Mouse (Mus musculus): Measurements from ENCODE around the gene Spint2. TPM values are rescaled to one million over a fixed set of nuclear protein-coding genes. Genes with fewer than 3 reads are reported as not detected.

Spint2 gene
- total and polyA plus RNA-seq, 2 experiments from 2014 or later: 46.6 to 153 TPM

DNA sequence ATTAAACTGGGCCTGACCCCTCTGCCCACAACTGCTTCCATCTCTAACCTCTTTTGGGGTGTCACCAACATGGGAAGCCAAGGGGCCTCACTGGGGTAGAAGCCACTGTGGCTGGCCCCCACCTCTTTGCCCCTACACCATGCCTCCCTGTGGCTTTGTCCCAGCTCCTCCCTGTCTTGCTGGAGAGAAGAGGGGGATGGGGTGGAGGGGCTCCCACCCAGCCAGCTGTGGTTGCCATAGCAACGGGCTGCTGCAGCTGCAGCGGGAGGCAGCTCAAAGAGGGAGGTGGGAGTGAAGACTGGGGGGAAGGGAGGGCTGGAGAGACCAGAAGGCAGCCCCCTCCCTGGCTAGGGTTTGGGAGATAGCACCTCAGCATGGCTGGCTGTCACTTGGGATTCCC, 35.8 kb upstream of the Spint2 start:
- H3K27ac ChIP-seq (ENCODE audit: low read depth, low read length): peak overlapping the region; percentile 96
- peaks cover 18% of the 10 kb centered on the region for H3K36me3 ChIP-seq (ENCODE audit: insufficient read depth, low read length)
- no peak overlapping the region for H3K4me3 ChIP-seq (ENCODE audit: low read depth, low read length)
- TF ChIP-seq CTCF (IDR thresholded peaks at IDR 0.05): no peak
- DNase-seq (ENCODE audit: low spot score): peak; percentile 92
- no peaks in the 10 kb centered on the region for H3K27me3 ChIP-seq (ENCODE audit: insufficient read depth, low read length)
- peak overlapping the region; percentile 34 for H3K9ac ChIP-seq (replicated peaks; ENCODE audit: low read length, poor library complexity, severe bottlenecking)
- H3K9me3 ChIP-seq (ENCODE audit: low read length): no peaks in the 10 kb centered on the region
- H3K4me2 ChIP-seq (ENCODE audit: low read depth, low read length, poor library complexity, severe bottlenecking): peak overlapping the region; percentile 28; the same call in 1 of the 2 replicates
- peak; percentile 53 for ATAC-seq (ENCODE audit: low FRiP score)
- H3K4me1 ChIP-seq (ENCODE audit: insufficient read depth, low read length): peaks cover 51% of the 10 kb centered on the region
- WGBS: 0% methylated on average over 2 of the region's 2 CpGs

DNA sequence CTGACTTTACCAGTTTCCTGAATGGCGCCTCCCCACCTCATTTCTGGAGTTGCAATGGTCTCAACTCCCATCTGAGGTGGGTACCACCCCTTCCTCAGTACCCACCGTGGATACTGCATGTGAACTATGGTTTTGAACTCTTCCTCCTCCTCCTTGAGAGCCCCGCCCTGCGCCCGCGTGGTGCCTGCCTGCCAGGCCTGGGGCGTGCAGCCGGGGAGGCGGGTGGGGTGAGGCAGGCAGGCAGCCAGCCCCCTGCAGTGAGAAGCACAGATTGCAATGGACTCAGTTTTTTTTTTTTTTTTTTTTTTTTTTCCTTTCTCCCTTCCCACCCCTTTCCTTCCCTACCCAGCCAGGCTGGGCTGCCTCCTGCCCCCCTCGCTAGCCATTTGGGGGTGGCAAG, 35.3 kb upstream of the Spint2 start:
- H3K4me2 ChIP-seq (ENCODE audit: low read depth, low read length, poor library complexity, severe bottlenecking): 0 out of 2 replicates have a peak overlapping the region, but pooled peaks have one; percentile 28
- H3K27ac ChIP-seq (ENCODE audit: low read depth, low read length): peak overlapping the region; percentile 96
- peaks cover 51% of the 10 kb centered on the region for H3K4me1 ChIP-seq (ENCODE audit: insufficient read depth, low read length)
- no peak overlapping the region for H3K4me3 ChIP-seq (ENCODE audit: low read depth, low read length)
- peak; percentile 45 for ATAC-seq (ENCODE audit: low FRiP score)
- WGBS: 3% methylated on average over 10 of the region's 10 CpGs
- peak overlapping the region; percentile 34 for H3K9ac ChIP-seq (replicated peaks; ENCODE audit: low read length, poor library complexity, severe bottlenecking)
- no peaks in the 10 kb centered on the region for H3K9me3 ChIP-seq (ENCODE audit: low read length)
- TF ChIP-seq CTCF (IDR thresholded peaks at IDR 0.05): peak; percentile 42
- peaks cover 17% of the 10 kb centered on the region for H3K36me3 ChIP-seq (ENCODE audit: insufficient read depth, low read length)
- peak; percentile 68 for DNase-seq (ENCODE audit: low spot score)
- no peaks in the 10 kb centered on the region for H3K27me3 ChIP-seq (ENCODE audit: insufficient read depth, low read length)

DNA sequence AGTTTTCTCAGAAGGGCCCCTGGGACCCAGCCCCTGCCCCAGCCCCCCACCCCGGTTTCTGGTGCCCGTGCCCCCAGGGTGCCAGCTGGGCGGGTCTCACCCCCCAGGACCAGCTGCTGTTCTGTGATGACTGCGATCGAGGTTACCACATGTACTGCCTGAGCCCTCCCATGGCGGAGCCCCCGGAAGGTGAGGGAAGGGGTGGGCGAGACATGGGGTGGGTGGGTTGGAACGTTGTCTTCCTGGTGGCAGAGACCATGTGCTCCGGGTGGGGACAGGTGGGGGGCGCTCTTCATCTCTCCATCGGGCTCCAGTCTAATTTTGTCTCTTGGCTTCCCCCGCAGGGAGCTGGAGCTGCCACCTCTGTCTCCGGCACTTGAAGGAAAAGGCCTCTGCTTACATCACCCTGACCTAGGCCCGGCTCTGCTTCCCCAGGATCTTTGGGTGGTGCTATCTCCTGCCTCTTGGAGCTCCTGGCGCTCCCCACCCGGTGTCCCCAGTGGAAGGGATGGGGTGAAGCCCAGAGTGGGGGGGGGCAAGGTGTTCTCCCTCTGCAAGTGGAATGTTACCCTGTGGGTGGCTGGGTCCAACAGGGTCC, 34.5 kb upstream of the Spint2 start:
- Histone ChIP-seq H3K36me3 (ENCODE audit: insufficient read depth, low read length) (peaks cover 13% of the 10 kb centered on the region; the same call in 1 of the 2 replicates), H3K9me3 (ENCODE audit: low read length) (no peaks in the 10 kb centered on the region), H3K4me3 (ENCODE audit: low read depth, low read length) (no peak overlapping the region), H3K27ac (ENCODE audit: low read depth, low read length) (peak overlapping the region; percentile 96), H3K9ac (replicated peaks; ENCODE audit: low read length, poor library complexity, severe bottlenecking) (peak overlapping the region; percentile 34), H3K4me1 (ENCODE audit: insufficient read depth, low read length) (peaks cover 51% of the 10 kb centered on the region), H3K27me3 (ENCODE audit: insufficient read depth, low read length) (no peaks in the 10 kb centered on the region), H3K4me2 (ENCODE audit: low read depth, low read length, poor library complexity, severe bottlenecking) (0 out of 2 replicates have a peak overlapping the region, but pooled peaks have one; percentile 9)
- no peak for ATAC-seq (ENCODE audit: low FRiP score)
- WGBS: 49% methylated on average over 17 of the region's 17 CpGs
- no peak for DNase-seq (ENCODE audit: low spot score)
- TF ChIP-seq CTCF (IDR thresholded peaks at IDR 0.05): no peak

DNA sequence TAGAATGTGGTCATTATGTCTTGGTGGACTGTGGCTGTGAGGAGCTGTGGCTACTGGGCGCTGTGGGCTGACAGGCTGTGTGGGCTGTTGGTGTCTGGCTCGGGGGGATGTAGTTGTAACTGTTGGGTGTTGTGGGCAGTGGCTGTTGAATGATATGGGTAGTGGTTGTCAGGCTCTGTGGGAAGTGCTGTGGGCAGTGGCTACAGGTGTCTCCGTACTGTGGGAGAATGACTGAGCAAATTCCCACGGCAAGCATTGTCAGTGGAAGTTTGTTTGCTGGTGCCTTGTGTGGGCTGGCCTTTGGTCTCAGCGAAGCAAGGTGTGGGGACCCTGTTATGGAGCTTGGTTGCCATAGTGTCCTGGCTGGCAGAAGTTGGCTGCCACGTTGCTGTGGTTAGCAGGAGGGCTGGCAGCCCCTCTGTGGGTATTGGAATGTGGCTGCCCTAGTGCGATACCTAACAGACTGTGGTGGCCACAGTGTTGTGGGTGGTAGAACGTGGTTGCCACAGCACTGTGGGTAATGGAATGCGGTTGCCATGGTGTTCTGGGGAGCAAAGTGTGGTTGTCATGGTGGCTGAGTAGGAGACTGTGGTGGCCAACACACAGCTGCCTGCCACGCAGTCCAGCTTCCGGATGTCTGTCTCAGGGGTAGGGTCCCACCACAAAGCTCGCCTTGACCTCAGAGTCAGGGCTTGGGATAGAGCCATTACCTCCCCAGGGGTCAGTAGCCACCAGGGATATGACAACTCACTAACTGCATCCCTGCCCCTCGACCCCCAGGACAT, 33.3 kb upstream of the Spint2 start:
- no peak for TF ChIP-seq CTCF (IDR thresholded peaks at IDR 0.05)
- H3K4me1 ChIP-seq (ENCODE audit: insufficient read depth, low read length): peaks cover 51% of the 10 kb centered on the region
- peaks cover 14% of the 10 kb centered on the region; the same call in 1 of the 2 replicates for H3K36me3 ChIP-seq (ENCODE audit: insufficient read depth, low read length)
- peak overlapping the region; percentile 96 for H3K27ac ChIP-seq (ENCODE audit: low read depth, low read length)
- 38% methylated on average over 13 of the region's 13 CpGs for WGBS
- H3K9me3 ChIP-seq (ENCODE audit: low read length): no peaks in the 10 kb centered on the region
- ATAC-seq (ENCODE audit: low FRiP score) (peak; percentile 5; the same call in 1 of the 2 replicates), DNase-seq (ENCODE audit: low spot score) (peak; percentile 75)
- no peaks in the 10 kb centered on the region for H3K27me3 ChIP-seq (ENCODE audit: insufficient read depth, low read length)
- H3K9ac ChIP-seq (replicated peaks; ENCODE audit: low read length, poor library complexity, severe bottlenecking): 0 out of 2 replicates have a peak overlapping the region, but pooled peaks have one; percentile 1
- H3K4me2 ChIP-seq (ENCODE audit: low read depth, low read length, poor library complexity, severe bottlenecking): peak overlapping the region; percentile 31
- no peak overlapping the region for H3K4me3 ChIP-seq (ENCODE audit: low read depth, low read length)

DNA sequence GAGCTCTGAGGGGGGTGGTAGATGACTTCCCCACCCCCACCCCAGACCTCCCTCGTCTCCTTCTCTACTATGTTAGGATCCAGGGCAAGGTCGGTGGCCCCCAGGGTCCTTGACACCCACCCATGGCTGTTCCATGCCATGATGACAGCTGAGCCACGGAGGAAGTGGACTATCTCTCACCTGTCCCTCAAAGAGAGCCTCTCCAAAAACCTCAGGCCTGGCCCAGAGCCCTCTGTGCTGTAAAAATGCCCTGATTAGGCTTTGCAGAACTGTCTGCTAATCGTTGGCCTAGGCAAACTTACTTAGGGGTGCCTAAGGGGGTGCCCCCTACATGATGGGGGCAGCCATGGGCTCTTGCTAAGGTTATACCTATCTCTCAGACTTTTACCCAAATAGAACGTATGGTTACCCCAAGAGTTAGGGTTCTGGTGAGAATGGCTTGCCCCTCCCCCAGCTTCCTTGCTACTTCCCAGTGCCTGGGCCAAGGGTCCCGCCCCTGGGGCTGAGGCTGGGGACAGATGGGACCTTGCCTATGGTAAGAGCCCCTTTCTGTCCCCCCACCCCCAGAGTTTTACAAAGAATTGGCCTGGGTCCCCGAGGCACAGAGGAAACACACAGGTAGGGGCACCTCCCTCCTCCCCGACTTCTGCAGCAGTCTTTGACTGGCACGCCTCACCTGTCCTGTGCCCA, 32.0 kb upstream of the Spint2 start:
- Histone ChIP-seq H3K9me3 (ENCODE audit: low read length) (no peaks in the 10 kb centered on the region), H3K4me2 (ENCODE audit: low read depth, low read length, poor library complexity, severe bottlenecking) (peak overlapping the region; percentile 23; the same call in 1 of the 2 replicates), H3K27me3 (ENCODE audit: insufficient read depth, low read length) (no peaks in the 10 kb centered on the region), H3K4me1 (ENCODE audit: insufficient read depth, low read length) (peaks cover 44% of the 10 kb centered on the region), H3K9ac (replicated peaks; ENCODE audit: low read length, poor library complexity, severe bottlenecking) (no peak overlapping the region), H3K4me3 (ENCODE audit: low read depth, low read length) (no peak overlapping the region), H3K36me3 (ENCODE audit: insufficient read depth, low read length) (peaks cover 14% of the 10 kb centered on the region; the same call in 1 of the 2 replicates), H3K27ac (ENCODE audit: low read depth, low read length) (peak overlapping the region; percentile 69; the same call in 1 of the 2 replicates)
- no peak for DNase-seq (ENCODE audit: low spot score)
- TF ChIP-seq CTCF (IDR thresholded peaks at IDR 0.05): no peak
- no peak for ATAC-seq (ENCODE audit: low FRiP score)
- WGBS: 46% methylated on average over 9 of the region's 9 CpGs
